Mouse (Mus musculus) forebrain, embryonic 16.5 days (tissue): ENCODE measurements around the gene Zc3h10. TPM values are rescaled to one million over a fixed set of nuclear protein-coding genes. Genes with fewer than 3 reads are reported as not detected.

Experiments used
- ATAC-seq: fragments of 200-750 bp; cut with Nextera tagmentation; 2 replicates; pipeline ENCODE4 v1.8.0; 2017; ENCODE audit warnings: mild to moderate bottlenecking, moderate library complexity
- H3K27ac ChIP-seq: fragments of 300-500 bp; sonication (generic); 2 replicates; pipeline ENCODE4 v1.5.1; 2014; ENCODE audit warnings: low read length, control low read depth
- H3K27me3 ChIP-seq: fragments of 300-500 bp; sonication (generic); replicated peaks from 2 replicates; pipeline ENCODE4 v1.6.1; 2014; ENCODE audit warnings: low read length; ENCODE audit not compliant: control insufficient read depth, insufficient read depth
- H3K36me3 ChIP-seq: fragments of 300-500 bp; sonication (generic); 2 replicates; pipeline ENCODE4 v1.6.1; 2014; ENCODE audit not compliant: control insufficient read depth, insufficient read depth
- H3K4me1 ChIP-seq: fragments of 300-500 bp; sonication (generic); replicated peaks from 2 replicates; pipeline ENCODE4 v1.6.1; 2014; ENCODE audit warnings: low read length; ENCODE audit not compliant: control insufficient read depth, insufficient read depth
- H3K4me2 ChIP-seq: fragments of 300-500 bp; sonication (generic); 2 replicates; pipeline ENCODE4 v1.6.1; 2014; ENCODE audit warnings: mild to moderate bottlenecking, low read length, control low read depth
- H3K4me3 ChIP-seq: fragments of 300-500 bp; sonication (generic); replicated peaks from 2 replicates; pipeline ENCODE4 v1.5.1; 2014; ENCODE audit warnings: mild to moderate bottlenecking, low read length, control low read depth
- H3K9ac ChIP-seq: fragments of 300-500 bp; sonication (generic); replicated peaks from 2 replicates; pipeline ENCODE4 v1.6.1; 2014; ENCODE audit warnings: low read depth, low read length, control low read depth
- H3K9me3 ChIP-seq: fragments of 300-500 bp; sonication (generic); 2 replicates; pipeline ENCODE4 v1.6.1; 2016; ENCODE audit warnings: low read length; ENCODE audit not compliant: control insufficient read depth
- WGBS: fragments of 180-500 bp; shearing (Covaris S2); extraction: QIAGEN DNeasy Blood & Tissue Kit; methylation state at CpG from one replicate; pipeline ENCODE4 v1.1.7; 2014; 5-methylcytosine and 5-hydroxymethylcytosine counted together
- polyA plus RNA-seq: library from polyadenylated mRNA; unstranded; fragments of >200 nt; fragmentation: Nextera tagmentation; extraction: Ambion mirVana; gene quantifications from 2 replicates; pipeline ENCODE4 v1.2.1, GENCODE M21; 2015

The Zc3h10 gene
- polyA plus RNA-seq, 1 experiment from 2014 or later, result 20.9 TPM

DNA sequence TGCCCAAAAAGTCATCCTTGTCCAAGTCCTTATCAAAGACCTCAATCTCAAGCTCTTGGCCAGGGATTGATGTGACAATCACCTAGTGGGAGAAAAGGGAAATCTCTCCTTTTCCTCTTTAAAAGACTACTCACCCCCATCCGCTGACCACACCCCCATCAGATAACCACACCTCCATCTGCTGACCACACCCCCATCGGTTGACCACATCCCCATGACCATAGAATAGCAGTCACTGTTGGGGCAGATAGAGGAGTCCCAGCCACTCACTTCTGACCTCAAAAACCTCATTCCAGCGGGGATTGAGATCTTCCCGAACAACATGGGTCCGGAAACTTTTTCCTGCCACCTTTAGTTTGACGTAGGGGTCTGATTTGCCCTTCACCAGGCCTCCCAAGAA lies 30.9 kb downstream of the Zc3h10 start:
- H3K9ac ChIP-seq, result no peak overlapping the region
- no peak overlapping the region for H3K4me2 ChIP-seq
- no peaks in the 10 kb centered on the region for H3K4me1 ChIP-seq
- WGBS, result 23% methylated on average over 6 of the region's 6 CpGs
- peaks cover 10% of the 10 kb centered on the region; the same call in 1 of the 2 replicates for H3K27me3 ChIP-seq
- H3K4me3 ChIP-seq, result no peak overlapping the region
- ATAC-seq, result no peak
- no peaks in the 10 kb centered on the region for H3K9me3 ChIP-seq
- no peaks in the 10 kb centered on the region for H3K36me3 ChIP-seq
- no peak overlapping the region for H3K27ac ChIP-seq

DNA sequence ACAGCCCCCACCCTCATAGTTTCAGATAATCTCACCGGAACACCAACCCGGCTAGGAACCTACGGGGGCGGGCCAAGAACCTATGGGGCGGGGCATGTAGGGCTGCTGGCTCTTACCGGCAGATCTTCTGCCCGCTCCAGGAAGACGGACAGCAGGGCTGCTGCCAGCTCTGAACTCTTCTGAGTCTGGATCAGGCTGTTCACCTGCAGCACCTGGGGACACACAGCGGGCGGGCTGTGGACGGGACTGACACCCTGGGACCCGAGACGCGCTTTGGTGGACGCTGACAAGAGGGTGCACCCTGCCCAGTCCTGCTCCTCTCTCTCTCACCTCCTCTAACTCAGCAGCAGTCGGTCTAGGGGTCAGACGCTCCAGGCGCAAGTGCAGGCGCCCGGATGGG lies 31.5 kb downstream of the Zc3h10 start:
- ATAC-seq, result no peak
- H3K27ac ChIP-seq, result no peak overlapping the region
- H3K9me3 ChIP-seq, result no peaks in the 10 kb centered on the region
- no peak overlapping the region for H3K9ac ChIP-seq
- WGBS, result 11% methylated on average over 20 of the region's 20 CpGs
- H3K4me2 ChIP-seq, result no peak overlapping the region
- H3K27me3 ChIP-seq, result peaks cover 10% of the 10 kb centered on the region; the same call in 1 of the 2 replicates
- H3K4me3 ChIP-seq, result no peak overlapping the region
- H3K4me1 ChIP-seq, result no peaks in the 10 kb centered on the region
- no peaks in the 10 kb centered on the region for H3K36me3 ChIP-seq

DNA sequence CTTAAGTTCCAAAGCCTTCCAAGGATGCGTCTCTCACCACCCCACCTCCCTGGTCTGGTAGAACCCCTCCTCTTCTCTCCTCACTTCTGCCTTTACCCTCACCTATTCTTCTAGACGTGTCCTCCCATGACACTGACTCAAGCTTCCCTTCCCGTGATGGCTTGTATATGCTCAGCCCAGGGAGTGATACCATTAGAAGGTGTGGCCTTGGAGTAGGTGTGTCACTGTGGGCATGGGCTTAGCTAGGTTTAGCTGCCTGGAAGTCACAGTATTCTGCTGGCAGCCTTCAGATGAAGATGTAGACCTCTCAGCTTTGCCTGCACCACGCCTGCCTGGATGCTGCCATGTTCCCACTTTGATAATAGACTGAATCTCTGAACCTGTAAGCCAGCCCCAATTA lies 32.5 kb downstream of the Zc3h10 start:
- Histone ChIP-seq H3K9me3 (no peaks in the 10 kb centered on the region), H3K27ac (no peak overlapping the region), H3K9ac (no peak overlapping the region), H3K27me3 (peaks cover 10% of the 10 kb centered on the region; the same call in 1 of the 2 replicates), H3K36me3 (no peaks in the 10 kb centered on the region), H3K4me3 (no peak overlapping the region), H3K4me2 (no peak overlapping the region), H3K4me1 (no peaks in the 10 kb centered on the region)
- 79% methylated on average over 4 of the region's 4 CpGs for WGBS
- ATAC-seq, result no peak

DNA sequence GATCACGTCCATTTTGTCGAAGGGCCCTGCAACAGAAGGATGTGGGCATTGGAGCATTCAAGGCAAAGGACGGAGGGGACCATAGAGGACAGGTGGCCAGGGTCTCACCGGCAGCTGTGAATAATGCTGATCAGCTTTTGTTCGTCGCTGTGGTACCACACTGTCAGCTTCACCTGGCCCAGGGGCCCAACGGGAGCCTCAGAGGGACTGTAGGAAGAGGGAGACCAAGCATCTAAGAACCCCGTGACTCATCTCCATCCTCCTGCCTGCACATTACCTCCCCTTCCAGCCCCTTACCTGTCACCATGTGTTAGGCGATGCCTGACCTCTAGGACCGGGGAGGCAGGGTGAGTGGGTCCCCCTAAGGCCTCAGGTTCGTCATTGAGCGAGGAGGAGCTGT lies 35.8 kb downstream of the Zc3h10 start:
- Histone ChIP-seq H3K27ac (no peak overlapping the region), H3K4me2 (no peak overlapping the region), H3K4me3 (no peak overlapping the region), H3K27me3 (peaks cover 7% of the 10 kb centered on the region; the same call in 1 of the 2 replicates), H3K36me3 (no peaks in the 10 kb centered on the region), H3K4me1 (no peaks in the 10 kb centered on the region), H3K9ac (no peak overlapping the region), H3K9me3 (no peaks in the 10 kb centered on the region)
- ATAC-seq, result no peak
- 79% methylated on average over 12 of the region's 12 CpGs for WGBS

DNA sequence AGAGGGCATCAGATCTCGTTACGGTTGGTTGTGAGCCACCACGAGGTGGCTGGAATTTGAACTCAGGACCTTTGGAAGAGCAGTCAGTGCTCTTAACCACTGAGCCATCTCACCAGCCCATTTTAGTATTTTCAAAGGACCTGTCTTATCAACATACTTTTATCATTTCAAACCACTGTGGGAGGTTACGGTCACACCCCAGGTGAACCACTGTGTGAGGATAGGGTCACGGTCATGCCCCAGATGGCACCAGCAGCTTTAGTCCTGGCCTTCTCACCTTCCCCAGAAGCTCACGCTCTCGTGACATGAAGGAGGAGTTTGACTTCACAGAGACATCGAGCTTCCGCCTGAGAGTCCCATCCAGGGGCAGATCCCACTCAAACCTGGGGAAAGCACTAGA lies 36.4 kb downstream of the Zc3h10 start:
- peaks cover 1% of the 10 kb centered on the region; the same call in 1 of the 2 replicates for H3K27me3 ChIP-seq
- no peak overlapping the region for H3K9ac ChIP-seq
- no peak for ATAC-seq
- no peaks in the 10 kb centered on the region for H3K9me3 ChIP-seq
- H3K4me1 ChIP-seq, result no peaks in the 10 kb centered on the region
- H3K4me3 ChIP-seq, result no peak overlapping the region
- H3K27ac ChIP-seq, result no peak overlapping the region
- WGBS, result 92% methylated on average over 9 of the region's 9 CpGs
- no peaks in the 10 kb centered on the region for H3K36me3 ChIP-seq
- no peak overlapping the region for H3K4me2 ChIP-seq

DNA sequence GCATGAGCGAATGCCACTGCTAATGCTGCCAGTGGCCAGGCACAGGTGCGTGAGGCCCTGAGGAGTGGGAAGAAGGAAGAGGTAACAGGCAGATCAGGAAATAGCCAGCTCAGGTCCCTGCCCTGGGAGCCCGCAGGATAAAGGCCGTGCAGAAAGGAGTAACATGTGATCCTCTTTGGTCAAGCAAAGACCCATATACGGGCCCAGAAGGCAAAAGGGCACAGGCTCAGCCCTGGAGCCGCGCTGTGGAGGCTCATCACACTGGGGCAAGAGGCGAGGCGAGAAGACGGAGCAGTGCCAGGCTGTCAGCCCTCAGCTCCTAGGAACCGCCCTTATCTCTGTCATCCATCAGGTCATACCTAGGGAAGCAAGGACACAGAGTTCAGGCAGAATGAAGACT lies 37.3 kb downstream of the Zc3h10 start:
- Histone ChIP-seq H3K36me3 (no peaks in the 10 kb centered on the region), H3K4me2 (no peak overlapping the region), H3K27ac (no peak overlapping the region), H3K9me3 (no peaks in the 10 kb centered on the region), H3K9ac (no peak overlapping the region), H3K4me1 (no peaks in the 10 kb centered on the region), H3K27me3 (no peaks in the 10 kb centered on the region), H3K4me3 (no peak overlapping the region)
- WGBS, result 89% methylated on average over 11 of the region's 11 CpGs
- ATAC-seq, result no peak

DNA sequence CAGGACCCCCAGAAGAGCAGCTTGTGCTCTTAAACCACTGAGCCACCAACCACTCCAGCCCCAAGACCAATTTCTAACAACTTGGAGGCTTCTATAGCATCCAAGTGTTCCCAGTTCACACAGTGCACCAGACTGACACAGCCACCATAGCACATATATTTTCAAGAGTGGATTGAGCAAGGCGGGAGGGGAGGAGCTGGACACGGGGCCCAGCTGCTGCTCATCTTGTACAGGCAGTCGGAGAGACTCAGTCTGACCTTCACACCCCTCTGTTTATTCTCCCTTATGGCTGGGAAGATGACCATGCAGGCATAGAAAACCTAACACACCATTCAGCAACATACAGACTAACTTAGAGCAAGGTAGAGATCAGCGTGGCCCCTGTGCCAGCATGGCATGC lies 37.7 kb downstream of the Zc3h10 start:
- H3K9ac ChIP-seq, result no peak overlapping the region
- ATAC-seq, result no peak
- WGBS, result 90% methylated on average over 4 of the region's 4 CpGs
- H3K27ac ChIP-seq, result no peak overlapping the region
- no peak overlapping the region for H3K4me2 ChIP-seq
- H3K4me1 ChIP-seq, result no peaks in the 10 kb centered on the region
- H3K9me3 ChIP-seq, result no peaks in the 10 kb centered on the region
- no peaks in the 10 kb centered on the region for H3K27me3 ChIP-seq
- H3K36me3 ChIP-seq, result no peaks in the 10 kb centered on the region
- no peak overlapping the region for H3K4me3 ChIP-seq

DNA sequence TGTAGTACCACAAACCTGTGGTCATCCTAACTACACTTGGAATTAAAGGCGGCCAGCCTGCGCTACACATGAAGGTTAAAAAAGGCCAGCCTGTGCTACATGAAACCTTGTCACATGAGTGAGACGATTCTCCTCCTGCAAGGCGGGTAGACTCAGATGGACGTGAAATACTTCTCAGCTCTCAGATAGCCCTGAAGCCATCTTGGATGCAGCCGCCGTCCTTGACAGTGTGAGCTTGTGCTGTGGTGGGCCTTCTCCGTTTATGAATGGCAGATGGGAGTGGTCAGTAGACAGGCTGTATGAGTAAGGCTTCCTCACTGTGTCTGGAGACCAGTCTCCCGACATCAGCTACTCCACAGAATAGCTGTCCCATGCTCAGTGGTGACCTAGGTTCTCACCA lies 38.4 kb downstream of the Zc3h10 start:
- no peak overlapping the region for H3K4me3 ChIP-seq

DNA sequence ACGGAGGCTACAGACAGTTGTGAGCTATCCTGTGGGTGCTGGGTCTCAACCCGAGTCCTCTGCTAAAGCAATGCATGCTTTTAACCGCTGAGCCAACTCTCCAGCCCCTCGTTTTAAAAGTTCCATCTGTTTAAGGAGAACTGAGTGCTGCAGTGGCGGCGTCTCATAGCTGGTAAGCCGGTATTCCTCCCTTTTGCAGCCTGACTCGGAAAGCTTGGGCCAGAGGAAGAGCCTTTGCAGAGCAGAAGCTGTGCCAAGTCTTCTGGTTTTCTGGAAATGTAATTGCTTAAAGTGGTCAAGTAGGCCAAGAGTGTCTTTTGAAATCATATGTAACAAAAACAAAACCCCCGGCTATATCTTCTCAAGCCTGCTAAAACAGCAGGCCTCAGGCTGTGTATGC lies 39.3 kb downstream of the Zc3h10 start:
- Histone ChIP-seq H3K9ac (no peak overlapping the region), H3K27me3 (no peaks in the 10 kb centered on the region), H3K4me1 (no peaks in the 10 kb centered on the region), H3K4me2 (no peak overlapping the region), H3K4me3 (no peak overlapping the region), H3K27ac (no peak overlapping the region), H3K36me3 (no peaks in the 10 kb centered on the region), H3K9me3 (no peaks in the 10 kb centered on the region)
- WGBS, result 80% methylated on average over 9 of the region's 9 CpGs
- ATAC-seq, result no peak

More for the DNA sequence above, 38.4 kb downstream of the Zc3h10 start:
- H3K27me3 ChIP-seq, result no peaks in the 10 kb centered on the region
- H3K36me3 ChIP-seq, result no peaks in the 10 kb centered on the region
- no peaks in the 10 kb centered on the region for H3K4me1 ChIP-seq
- 91% methylated on average over 9 of the region's 9 CpGs for WGBS
- H3K27ac ChIP-seq, result no peak overlapping the region
- no peak overlapping the region for H3K9ac ChIP-seq
- H3K4me2 ChIP-seq, result no peak overlapping the region
- H3K9me3 ChIP-seq, result no peaks in the 10 kb centered on the region
- no peak for ATAC-seq

DNA sequence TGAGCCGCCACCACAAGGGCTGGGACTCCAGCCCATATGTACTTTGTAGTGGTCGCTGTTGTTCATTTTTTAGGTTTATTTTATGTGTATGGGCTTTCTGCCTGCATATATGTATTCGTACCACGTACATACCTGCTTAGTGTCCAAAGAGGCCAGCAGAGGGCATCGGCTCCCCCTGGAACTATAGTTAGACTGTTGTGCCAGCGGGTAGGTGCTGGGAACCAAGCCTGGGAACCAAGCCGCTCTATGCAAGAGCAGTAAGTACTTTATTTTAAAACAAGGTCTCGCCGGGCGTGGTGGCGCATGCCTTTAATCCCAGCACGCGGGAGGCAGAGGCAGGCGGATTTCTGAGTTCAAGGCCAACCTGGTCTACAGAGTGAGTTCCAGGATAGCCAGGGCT lies 41.6 kb downstream of the Zc3h10 start:
- H3K4me3 ChIP-seq, result no peak overlapping the region
- no peak overlapping the region for H3K9ac ChIP-seq
- no peak overlapping the region for H3K4me2 ChIP-seq
- H3K4me1 ChIP-seq, result no peaks in the 10 kb centered on the region
- 95% methylated on average over 14 of the region's 14 CpGs for WGBS
- no peaks in the 10 kb centered on the region for H3K27me3 ChIP-seq
- no peak overlapping the region for H3K27ac ChIP-seq
- H3K9me3 ChIP-seq, result no peaks in the 10 kb centered on the region
- ATAC-seq, result no peak
- H3K36me3 ChIP-seq, result no peaks in the 10 kb centered on the region
